Mouse (Mus musculus) right cerebral cortex, adult 18-20 months (tissue): ENCODE measurements around the gene Trappc6a.

Source experiments
- DNase-seq: peaks from one replicate; pipeline ENCODE4 v3.0.0; 2022; ENCODE audit warnings: mixed read lengths

Gene Trappc6a

GRCm38 (mm10) chr7:19562643-19563410, 54.6 kb downstream of the Trappc6a start, which contains the start of gene Ppp1r37:
Gene Ppp1r37 (minus strand): TSS chr7:19563076.
- no peak for DNase-seq

- no peak for DNase-seq
Observed at GRCm38 (mm10) chr7:19563884-19564283, 55.7 kb downstream of the Trappc6a start.

- no peak for DNase-seq
Observed at GRCm38 (mm10) chr7:19564455-19564854, 56.3 kb downstream of the Trappc6a start.
